Mouse (Mus musculus) bone marrow, adult 2 months (tissue): ENCODE measurements around the gene Srebf2. TPM values are rescaled to one million over a fixed set of nuclear protein-coding genes. Genes with fewer than 3 reads are reported as not detected.

Source experiments
- H3K27ac ChIP-seq: fragments of 200-500 bp; 2 replicates; pipeline ENCODE4 v1.5.1; 2012; ENCODE audit warnings: low read depth, mild to moderate bottlenecking, control low read depth, inconsistent platforms, low read length; ENCODE audit not compliant: control insufficient read depth, poor library complexity, insufficient read depth
- H3K4me1 ChIP-seq: fragments of 200-500 bp; 2 replicates; pipeline ENCODE4 v1.6.1; 2011; ENCODE audit warnings: low read length; ENCODE audit not compliant: control insufficient read depth, insufficient read depth
- H3K4me3 ChIP-seq: fragments of 200-500 bp; replicated peaks from 2 replicates; pipeline ENCODE3; 2011; ENCODE audit warnings: mild to moderate bottlenecking, low read depth, low read length, control low read depth; ENCODE audit not compliant: control insufficient read depth
- CTCF ChIP-seq: fragments of 200-500 bp; IDR thresholded peaks from 2 replicates; pipeline ENCODE4 v1.5.1; 2011; ENCODE audit warnings: low read length, control low read depth; ENCODE audit not compliant: control insufficient read depth, insufficient read depth
- POLR2A ChIP-seq: fragments of 200-500 bp; IDR thresholded peaks from 2 replicates; pipeline ENCODE4 v1.6.1; 2011; ENCODE audit warnings: low read depth, mild to moderate bottlenecking, control low read depth, low read length, borderline replicate concordance; ENCODE audit not compliant: control insufficient read depth
- WGBS: fragments of 180-500 bp; shearing (Covaris S2); methylation state at CpG from one replicate; pipeline ENCODE4 v1.1.7; 2018; 5-methylcytosine and 5-hydroxymethylcytosine counted together
- polyA plus RNA-seq: library from polyadenylated mRNA; stranded (reverse); fragments of >200 nt; gene quantifications from 2 replicates; pipeline ENCODE4 v1.2.4, GENCODE M21; 2011; ENCODE audit warnings: low replicate concordance; ENCODE audit not compliant: missing spikeins, insufficient read depth, insufficient read length

The Srebf2 gene
- polyA plus RNA-seq, 1 experiment: 46.3 TPM

DNA sequence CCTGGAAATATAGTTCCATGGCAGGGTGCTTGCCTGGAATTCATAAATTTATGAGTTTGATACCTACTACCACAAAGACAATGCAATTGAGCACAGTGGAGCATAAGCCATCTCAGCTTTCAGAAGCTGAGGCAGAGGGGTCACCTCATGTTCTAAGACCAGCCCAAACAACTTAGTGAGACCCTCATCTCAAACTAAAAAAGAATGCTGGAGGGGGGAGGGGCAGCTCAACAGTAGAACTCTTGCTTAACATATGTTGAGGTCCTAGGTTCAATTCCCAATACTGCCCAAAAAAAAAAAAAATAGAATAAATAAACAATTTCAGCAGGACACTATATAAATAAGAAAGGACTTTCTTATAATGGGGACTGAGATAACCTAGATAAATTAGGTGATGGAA lies 3.1 kb downstream of the Srebf2 start:
- H3K27ac ChIP-seq: no peak overlapping the region
- H3K4me1 ChIP-seq: peaks cover 7% of the 10 kb centered on the region; the same call in 1 of the 2 replicates
- H3K4me3 ChIP-seq: no peak overlapping the region
- no peak for TF ChIP-seq POLR2A
- TF ChIP-seq CTCF: no peak

DNA sequence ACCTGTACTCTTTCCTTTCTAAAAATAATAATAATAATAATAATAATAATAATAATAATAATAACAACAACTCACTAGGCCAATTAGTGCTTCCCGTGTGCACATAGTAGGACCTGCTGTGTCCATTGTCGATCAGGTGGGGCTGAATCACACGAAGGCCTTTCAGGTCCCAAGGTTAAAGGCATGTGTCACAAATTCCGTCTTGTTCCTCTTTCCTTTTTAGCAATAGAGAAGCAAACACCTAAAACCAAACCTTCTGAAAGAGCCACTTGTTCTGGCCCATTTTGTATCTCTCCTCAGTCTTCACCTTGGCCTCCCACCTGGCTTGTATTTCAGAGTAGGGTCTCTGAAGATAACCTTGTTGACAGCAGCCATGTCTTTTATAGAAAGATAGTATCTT lies 4.2 kb downstream of the Srebf2 start:
- Histone ChIP-seq H3K27ac (no peak overlapping the region), H3K4me1 (peaks cover 7% of the 10 kb centered on the region; the same call in 1 of the 2 replicates), H3K4me3 (no peak overlapping the region)
- TF ChIP-seq CTCF: no peak
- TF ChIP-seq POLR2A: no peak
- WGBS: 32% methylated on average over 4 of the region's 4 CpGs

DNA sequence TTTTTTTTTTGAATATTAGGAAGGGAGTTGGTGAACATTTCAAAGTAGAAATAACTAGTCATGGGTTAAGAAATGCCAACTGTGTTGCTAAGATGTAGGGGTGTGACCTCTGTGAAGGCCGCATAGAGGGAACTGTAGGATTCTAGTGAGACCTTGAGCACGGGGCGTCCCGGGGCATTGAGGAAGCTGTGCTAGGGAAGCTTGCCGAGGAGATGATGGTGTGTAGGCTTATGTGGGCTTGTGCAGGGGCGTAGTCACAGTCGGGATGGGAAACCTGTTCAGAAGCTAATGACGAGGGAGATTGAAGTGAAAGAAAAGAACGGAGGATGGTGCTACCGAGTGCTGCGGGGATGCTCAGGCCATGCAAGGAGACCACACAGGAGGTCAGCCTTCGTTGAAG lies 5.0 kb downstream of the Srebf2 start:
- Histone ChIP-seq H3K4me3 (no peak overlapping the region), H3K4me1 (peaks cover 9% of the 10 kb centered on the region), H3K27ac (peak overlapping the region; percentile 42)
- WGBS: 31% methylated on average over 12 of the region's 12 CpGs
- no peak for TF ChIP-seq POLR2A
- TF ChIP-seq CTCF: no peak; the same call in 1 of the 2 replicates

DNA sequence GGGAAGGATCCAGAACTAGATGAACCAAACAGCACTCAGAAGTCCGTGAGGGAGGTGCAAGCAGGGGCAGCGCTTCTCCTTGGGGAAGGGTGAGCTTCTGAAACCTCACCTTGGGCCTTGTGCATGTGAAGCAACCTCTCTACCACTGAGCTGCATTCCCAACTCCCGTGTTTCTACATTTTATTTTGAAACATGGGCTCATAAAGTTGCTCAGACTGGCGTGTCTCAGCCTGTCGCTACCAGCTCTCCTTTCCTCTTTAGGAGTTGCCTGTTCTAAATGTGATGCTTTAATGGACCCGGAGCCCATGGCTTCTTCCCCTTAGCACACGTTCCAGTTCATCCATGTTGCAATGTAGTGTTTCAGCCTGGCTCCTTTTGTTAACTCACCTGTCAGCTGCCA lies 5.5 kb downstream of the Srebf2 start:
- WGBS: 42% methylated on average over 7 of the region's 7 CpGs
- TF ChIP-seq POLR2A: no peak
- TF ChIP-seq CTCF: no peak
- Histone ChIP-seq H3K4me1 (peaks cover 9% of the 10 kb centered on the region), H3K4me3 (no peak overlapping the region), H3K27ac (peak overlapping the region; percentile 42)

DNA sequence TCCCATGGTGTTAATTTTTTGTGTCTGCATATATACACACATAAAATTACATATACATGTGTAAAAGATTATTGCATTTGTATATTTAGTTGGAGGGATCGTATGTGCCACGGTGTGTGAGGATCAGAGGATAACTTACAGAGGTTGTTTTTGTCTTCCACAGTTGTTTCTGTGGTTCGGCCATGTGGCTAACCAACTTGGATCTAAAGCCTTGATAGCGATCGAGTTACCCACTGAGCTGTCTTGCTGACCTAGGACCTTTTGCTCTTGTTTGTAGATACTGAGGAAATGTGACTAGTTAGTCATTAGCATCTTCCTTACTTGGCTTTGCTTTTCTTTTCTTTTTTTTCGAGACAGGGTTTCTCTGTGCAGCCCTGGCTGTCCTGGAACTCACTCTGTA lies 9.3 kb downstream of the Srebf2 start:
- WGBS: 42% methylated on average over 6 of the region's 6 CpGs
- Histone ChIP-seq H3K27ac (no peak overlapping the region), H3K4me3 (no peak overlapping the region), H3K4me1 (peaks cover 16% of the 10 kb centered on the region)
- no peak for TF ChIP-seq POLR2A
- no peak for TF ChIP-seq CTCF

DNA sequence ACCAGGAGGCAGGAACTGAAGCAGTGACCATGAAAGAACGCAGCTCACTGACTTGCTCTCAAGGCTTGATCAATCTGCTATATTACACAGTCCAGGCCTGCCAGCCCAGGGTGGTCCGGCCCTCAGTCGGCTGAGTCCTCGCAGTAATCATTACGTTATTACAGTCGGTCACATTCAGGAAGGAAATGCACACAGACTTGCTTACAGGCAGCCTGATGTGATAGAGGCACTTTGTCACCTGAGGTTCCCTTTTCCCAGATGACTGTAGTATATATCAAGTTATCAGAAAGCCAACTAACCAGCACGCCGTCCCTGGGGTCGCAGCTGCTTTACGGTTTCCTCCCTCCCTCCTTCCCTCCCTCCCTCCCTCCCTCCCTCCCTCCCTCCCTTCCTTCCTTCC lies 9.9 kb downstream of the Srebf2 start:
- 14% methylated on average over 10 of the region's 10 CpGs for WGBS
- TF ChIP-seq POLR2A (no peak), CTCF (no peak)
- Histone ChIP-seq H3K4me1 (peaks cover 16% of the 10 kb centered on the region), H3K4me3 (no peak overlapping the region), H3K27ac (peak overlapping the region; percentile 68)

DNA sequence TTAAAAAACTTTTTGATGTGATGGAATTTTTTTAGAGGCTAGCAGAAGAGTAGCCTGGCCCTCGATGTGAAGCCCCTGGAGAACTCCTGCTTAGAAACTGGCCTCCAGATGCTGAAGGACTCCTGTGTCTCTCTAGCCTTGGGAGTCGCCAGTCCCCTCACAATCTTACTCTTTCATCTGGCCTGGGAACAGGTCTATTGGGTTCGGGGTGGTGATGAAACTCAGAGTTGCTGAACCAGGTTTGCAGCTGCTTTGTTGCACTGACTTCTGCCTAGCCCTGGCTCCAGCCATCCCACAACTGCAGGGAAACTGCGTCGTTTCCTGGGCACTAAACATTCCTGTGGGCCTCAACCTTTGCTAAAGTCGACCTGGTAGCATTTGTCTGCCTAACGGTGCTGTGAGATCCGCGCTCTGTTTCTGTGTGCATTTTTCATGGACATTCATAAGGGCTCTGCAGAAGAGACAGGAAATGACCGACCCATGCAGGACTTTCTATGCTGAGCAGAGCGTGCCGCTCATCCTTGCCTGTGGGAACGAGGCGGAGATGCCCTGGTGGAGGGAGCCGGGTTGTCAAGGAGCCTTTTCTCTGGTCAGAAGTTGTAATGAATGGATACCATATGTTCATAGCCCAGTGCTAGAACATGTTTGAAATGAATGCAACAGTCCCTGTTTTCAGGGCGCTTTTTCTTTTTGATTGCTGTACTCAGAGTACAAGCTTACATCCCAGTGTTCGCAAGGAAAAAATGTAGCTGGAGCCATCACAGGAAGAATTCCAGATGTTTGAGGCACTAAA lies 11.5 kb downstream of the Srebf2 start:
- H3K4me1 ChIP-seq: peaks cover 14% of the 10 kb centered on the region
- 70% methylated on average over 17 of the region's 17 CpGs for WGBS
- no peak for TF ChIP-seq POLR2A
- no peak for TF ChIP-seq CTCF

DNA sequence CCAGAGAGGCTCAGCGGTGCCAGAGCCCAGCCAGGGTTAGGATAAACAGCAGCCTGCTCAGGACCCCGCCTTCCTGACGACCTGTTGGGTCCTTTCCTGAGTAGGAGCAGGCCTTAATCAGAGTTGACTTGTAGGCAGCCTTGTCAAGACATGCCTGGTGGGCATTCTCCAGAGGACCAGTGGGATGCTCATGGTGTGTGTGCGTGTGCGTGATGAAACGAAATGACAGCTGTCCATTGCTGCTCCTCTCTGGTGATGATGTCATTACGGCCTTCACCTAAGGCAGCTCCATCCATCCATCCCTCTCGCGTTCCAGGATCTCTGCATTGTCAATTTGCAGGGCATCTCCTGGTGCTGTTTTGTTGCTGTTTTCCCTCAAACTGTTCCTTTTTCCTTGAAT lies 12.5 kb downstream of the Srebf2 start:
- H3K27ac ChIP-seq: no peak overlapping the region
- TF ChIP-seq POLR2A (no peak), CTCF (no peak)
- peaks cover 15% of the 10 kb centered on the region for H3K4me1 ChIP-seq
- 87% methylated on average over 9 of the region's 9 CpGs for WGBS
- H3K4me3 ChIP-seq: no peak overlapping the region

More for the DNA sequence above, 11.5 kb downstream of the Srebf2 start:
- Histone ChIP-seq H3K27ac (no peak overlapping the region), H3K4me3 (no peak overlapping the region)
